Mouse (Mus musculus): ENCODE measurements around the gene Tll2. TPM values are rescaled to one million over a fixed set of nuclear protein-coding genes. Genes with fewer than 3 reads are reported as not detected.

The Tll2 gene
- 0.10 TPM for polyA plus RNA-seq (2014; fragmentation: Illumina TruSeq; extraction: RNeasy Lipid Tissue Mini Kit (QIAGEN cat#74804); ENCODE audit: low read depth, low replicate concordance)

GRCm38 (mm10) chr19:41206811-41207344 lies at the start of gene Tll2:
Gene Tll2, minus strand, starts transcription at chr19:41206835.

DNA sequence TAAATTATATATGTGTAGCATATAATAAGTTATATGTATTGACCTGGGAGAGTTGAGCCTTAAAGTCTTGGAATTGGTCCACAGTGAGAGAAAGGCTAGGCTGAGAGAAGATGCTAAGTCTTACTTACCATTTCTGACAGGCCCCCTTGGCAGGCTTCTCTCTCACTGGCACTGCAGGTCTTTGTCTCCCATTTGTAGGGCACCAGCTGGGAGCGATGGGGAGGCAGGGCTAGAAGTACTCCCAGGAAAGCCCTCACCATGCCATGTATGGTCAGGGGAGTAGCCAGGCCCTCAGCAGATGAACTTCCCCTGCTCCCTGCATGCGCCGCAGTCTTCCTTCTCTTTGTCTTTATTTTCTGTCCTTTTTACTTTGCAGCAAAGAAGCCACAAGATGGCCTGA lies 129.7 kb downstream of the Tll2 start, which contains the start of gene Opalin:
Gene Opalin (minus strand): TSS at position 208 of the 400 bp plus-strand sequence.

Other genes with a start within 250 kb of the Tll2 start
- gene Blnk, start 212.3 kb downstream of the Tll2 start, polyA plus RNA-seq (2014; fragmentation: Illumina TruSeq; extraction: RNeasy Lipid Tissue Mini Kit (QIAGEN cat#74804); ENCODE audit: low read depth, low replicate concordance) = 1.1 TPM
- 0.66 TPM for gene Dntt, start 177.6 kb downstream of the Tll2 start, polyA plus RNA-seq (2014; fragmentation: Illumina TruSeq; extraction: RNeasy Lipid Tissue Mini Kit (QIAGEN cat#74804); ENCODE audit: low read depth, low replicate concordance)
- gene Opalin, start 129.7 kb downstream of the Tll2 start, polyA plus RNA-seq (2014; fragmentation: Illumina TruSeq; extraction: RNeasy Lipid Tissue Mini Kit (QIAGEN cat#74804); ENCODE audit: low read depth, low replicate concordance) = not detected
- gene Tm9sf3, start 57.2 kb upstream of the Tll2 start, polyA plus RNA-seq (2014; fragmentation: Illumina TruSeq; extraction: RNeasy Lipid Tissue Mini Kit (QIAGEN cat#74804); ENCODE audit: low read depth, low replicate concordance) = 182 TPM
- gene Pik3ap1, start 178.3 kb upstream of the Tll2 start, polyA plus RNA-seq (2014; fragmentation: Illumina TruSeq; extraction: RNeasy Lipid Tissue Mini Kit (QIAGEN cat#74804); ENCODE audit: low read depth, low replicate concordance) = 2.1 TPM

Measured in testis, adult 10 weeks (tissue).